Mouse (Mus musculus): ENCODE measurements around the gene Ezh1. TPM values are rescaled to one million over a fixed set of nuclear protein-coding genes. Genes with fewer than 3 reads are reported as not detected.
A peak's percentile ranks its signal among the peaks of the same experiment; 100 is the strongest.

Ezh1 gene
- total RNA-seq, 2 experiments from 2014 or later: 17.8 to 18.9 TPM

- no peak for DNase-seq
These were observed 9.3 kb downstream of the Ezh1 start for GRCm38 (mm10) chr11:101216936-101217335.

GRCm38 (mm10) chr11:101211970-101212369, 14.3 kb downstream of the Ezh1 start:
- no peak for DNase-seq

GRCm38 (mm10) chr11:101200986-101201385, 25.3 kb downstream of the Ezh1 start:
- no peak for DNase-seq

- no peak for DNase-seq
These were observed 26.7 kb downstream of the Ezh1 start for GRCm38 (mm10) chr11:101199555-101199954.

- DNase-seq: no peak
These were observed 30.1 kb downstream of the Ezh1 start for GRCm38 (mm10) chr11:101196175-101196574.

GRCm38 (mm10) chr11:101195571-101195970, 30.7 kb downstream of the Ezh1 start:
- no peak for DNase-seq

GRCm38 (mm10) chr11:101195101-101195500, 31.2 kb downstream of the Ezh1 start:
- no peak for DNase-seq

- DNase-seq: no peak
These were observed 31.6 kb downstream of the Ezh1 start for GRCm38 (mm10) chr11:101194643-101195042.

- DNase-seq: no peak
These were observed 32.1 kb downstream of the Ezh1 start for GRCm38 (mm10) chr11:101194137-101194536.

GRCm38 (mm10) chr11:101193076-101193475, 33.2 kb downstream of the Ezh1 start:
- DNase-seq: no peak

- no peak for DNase-seq
These were observed 33.6 kb downstream of the Ezh1 start for GRCm38 (mm10) chr11:101192646-101193045.

GRCm38 (mm10) chr11:101191919-101192470, 34.3 kb downstream of the Ezh1 start:
- DNase-seq: no peak

GRCm38 (mm10) chr11:101190913-101191907, 35.1 kb downstream of the Ezh1 start:
- DNase-seq: no peak

GRCm38 (mm10) chr11:101190181-101190912, 35.9 kb downstream of the Ezh1 start:
- no peak for DNase-seq

- DNase-seq: peak; percentile 86
These were observed 36.6 kb downstream of the Ezh1 start for GRCm38 (mm10) chr11:101189495-101190180.

GRCm38 (mm10) chr11:101188166-101188805, 38.0 kb downstream of the Ezh1 start:
- no peak for DNase-seq

- no peak for DNase-seq
These were observed 38.7 kb downstream of the Ezh1 start for GRCm38 (mm10) chr11:101187541-101187940.

GRCm38 (mm10) chr11:101186526-101187247, 39.6 kb downstream of the Ezh1 start:
- no peak for DNase-seq

GRCm38 (mm10) chr11:101185441-101185840, 40.8 kb downstream of the Ezh1 start:
- no peak for DNase-seq

GRCm38 (mm10) chr11:101184984-101185383, 41.3 kb downstream of the Ezh1 start:
- DNase-seq: no peak

All from gastrocnemius, postnatal 25 days (tissue).